Mouse (Mus musculus) stomach, postnatal 0 days (tissue): ENCODE data around the gene Cdh23. TPM values are rescaled to one million over a fixed set of nuclear protein-coding genes. Genes with fewer than 3 reads are reported as not detected.

Experiments used
- ATAC-seq: fragments of 200-750 bp; cut with Nextera tagmentation; 2 replicates; pipeline ENCODE4 v1.8.0; 2017; ENCODE audit not compliant: low FRiP score, low TSS enrichment
- DNase-seq: peaks from one replicate; pipeline ENCODE4 v3.0.0-alpha.2; 2016; ENCODE audit warnings: low spot score
- H3K27ac ChIP-seq: fragments of 300-500 bp; sonication (generic); replicated peaks from 2 replicates; pipeline ENCODE4 v1.5.1; 2014; ENCODE audit warnings: mild to moderate bottlenecking, control low read depth
- H3K27me3 ChIP-seq: fragments of 300-500 bp; sonication (generic); 2 replicates; pipeline ENCODE4 v1.6.1; 2014; ENCODE audit warnings: low read length; ENCODE audit not compliant: control insufficient read depth, insufficient read depth
- H3K36me3 ChIP-seq: fragments of 300-500 bp; sonication (generic); 2 replicates; pipeline ENCODE4 v1.6.1; 2014; ENCODE audit warnings: low read length, mixed read lengths; ENCODE audit not compliant: control insufficient read depth, insufficient read depth
- H3K4me1 ChIP-seq: fragments of 300-500 bp; sonication (generic); replicated peaks from 2 replicates; pipeline ENCODE4 v1.6.1; 2014; ENCODE audit warnings: antibody characterized with exemption; ENCODE audit not compliant: control insufficient read depth, insufficient read depth
- H3K4me2 ChIP-seq: fragments of 300-500 bp; sonication (generic); replicated peaks from 2 replicates; pipeline ENCODE4 v1.6.1; 2014; ENCODE audit warnings: low read depth, mild to moderate bottlenecking, control low read depth, moderate library complexity
- H3K4me3 ChIP-seq: fragments of 300-500 bp; sonication (generic); 2 replicates; pipeline ENCODE4 v1.5.1; 2014; ENCODE audit warnings: low read depth, low read length, control low read depth
- H3K9ac ChIP-seq: fragments of 300-500 bp; sonication (generic); 2 replicates; pipeline ENCODE4 v1.6.1; 2014; ENCODE audit warnings: mild to moderate bottlenecking, low read length, control low read depth, mixed read lengths
- H3K9me3 ChIP-seq: fragments of 300-500 bp; sonication (generic); 2 replicates; pipeline ENCODE4 v1.6.1; 2016; ENCODE audit warnings: low read length; ENCODE audit not compliant: control insufficient read depth
- CTCF ChIP-seq: IDR thresholded peaks from 2 replicates; pipeline ENCODE4 v1.5.1; 2016; ENCODE audit warnings: antibody characterized with exemption, low read depth, mild to moderate bottlenecking, moderate library complexity
- EP300 ChIP-seq: optimal IDR thresholded peaks from 2 replicates; pipeline ENCODE3; 2016; ENCODE audit warnings: antibody characterized with exemption
- WGBS: fragments of 180-500 bp; shearing (Covaris S2); extraction: QIAGEN DNeasy Blood & Tissue Kit; methylation state at CpG from one replicate; pipeline ENCODE4 v1.1.7; 2014; 5-methylcytosine and 5-hydroxymethylcytosine counted together
- polyA plus RNA-seq: library from polyadenylated mRNA; unstranded; fragments of >200 nt; fragmentation: Nextera tagmentation; extraction: Ambion mirVana; gene quantifications from 2 replicates; pipeline ENCODE4 v1.2.1, GENCODE M21; 2015

Gene Cdh23
- polyA plus RNA-seq, 1 experiment from 2014 or later, result 0.18 TPM

- DNase-seq (no peak), ATAC-seq (no peak)
- H3K4me1 ChIP-seq, result no peaks in the 10 kb centered on the region
- H3K36me3 ChIP-seq, result no peaks in the 10 kb centered on the region
- 93% methylated on average over 14 of the region's 14 CpGs for WGBS
- H3K9me3 ChIP-seq, result no peaks in the 10 kb centered on the region
- no peak overlapping the region for H3K9ac ChIP-seq
- H3K27ac ChIP-seq, result no peak overlapping the region
- no peaks in the 10 kb centered on the region for H3K27me3 ChIP-seq
- TF ChIP-seq CTCF (no peak), EP300 (no peak)
- no peak overlapping the region for H3K4me2 ChIP-seq
- H3K4me3 ChIP-seq, result no peak overlapping the region
Observed at GRCm38 (mm10) chr10:60357901-60358300, 338.4 kb downstream of the Cdh23 start.

- 89% methylated on average over 4 of the region's 4 CpGs for WGBS
- no peak overlapping the region for H3K4me2 ChIP-seq
- H3K9ac ChIP-seq, result no peak overlapping the region
- no peak for ATAC-seq
- H3K4me1 ChIP-seq, result no peaks in the 10 kb centered on the region
- no peaks in the 10 kb centered on the region for H3K36me3 ChIP-seq
- H3K9me3 ChIP-seq, result no peaks in the 10 kb centered on the region
- no peak for TF ChIP-seq EP300
- TF ChIP-seq CTCF, result no peak
- no peak for DNase-seq
- no peak overlapping the region for H3K27ac ChIP-seq
- H3K4me3 ChIP-seq, result no peak overlapping the region
- no peaks in the 10 kb centered on the region for H3K27me3 ChIP-seq
Observed at GRCm38 (mm10) chr10:60357441-60357840, 338.8 kb downstream of the Cdh23 start.

GRCm38 (mm10) chr10:60354881-60355677 is 341.2 kb downstream of the Cdh23 start:
- no peaks in the 10 kb centered on the region for H3K36me3 ChIP-seq
- H3K9ac ChIP-seq, result no peak overlapping the region
- H3K4me3 ChIP-seq, result no peak overlapping the region
- no peaks in the 10 kb centered on the region for H3K27me3 ChIP-seq
- no peak for DNase-seq
- peaks cover 6% of the 10 kb centered on the region; the same call in 1 of the 2 replicates for H3K4me1 ChIP-seq
- H3K27ac ChIP-seq, result peak overlapping the region; percentile 75
- H3K9me3 ChIP-seq, result no peaks in the 10 kb centered on the region
- 50% methylated on average over 11 of the region's 11 CpGs for WGBS
- ATAC-seq, result no peak
- H3K4me2 ChIP-seq, result no peak overlapping the region
- no peak for TF ChIP-seq CTCF
- TF ChIP-seq EP300, result no peak

GRCm38 (mm10) chr10:60354003-60354325 is 342.3 kb downstream of the Cdh23 start:
- no peak for TF ChIP-seq EP300
- no peak for TF ChIP-seq CTCF
- 89% methylated on average over 4 of the region's 4 CpGs for WGBS
- no peak overlapping the region for H3K4me3 ChIP-seq
- H3K27ac ChIP-seq, result no peak overlapping the region
- no peak for ATAC-seq
- H3K9ac ChIP-seq, result no peak overlapping the region
- H3K4me1 ChIP-seq, result peaks cover 7% of the 10 kb centered on the region
- no peaks in the 10 kb centered on the region for H3K9me3 ChIP-seq
- no peak for DNase-seq
- H3K27me3 ChIP-seq, result no peaks in the 10 kb centered on the region
- H3K4me2 ChIP-seq, result no peak overlapping the region
- H3K36me3 ChIP-seq, result no peaks in the 10 kb centered on the region

- ATAC-seq (no peak), DNase-seq (no peak)
- Histone ChIP-seq H3K27me3 (no peaks in the 10 kb centered on the region), H3K9ac (no peak overlapping the region), H3K27ac (peak overlapping the region; percentile 53; the same call in 1 of the 2 replicates), H3K36me3 (no peaks in the 10 kb centered on the region), H3K9me3 (no peaks in the 10 kb centered on the region), H3K4me3 (no peak overlapping the region), H3K4me2 (no peak overlapping the region), H3K4me1 (peaks cover 7% of the 10 kb centered on the region)
- WGBS, result 47% methylated on average over 5 of the region's 5 CpGs
- TF ChIP-seq EP300, result no peak
- TF ChIP-seq CTCF, result no peak
Observed at GRCm38 (mm10) chr10:60353241-60354002, 342.9 kb downstream of the Cdh23 start.
